Mouse (Mus musculus) liver, embryonic 14.5 days (tissue): Measurements from ENCODE around the gene Plin4. TPM values are rescaled to one million over a fixed set of nuclear protein-coding genes. Genes with fewer than 3 reads are reported as not detected.
"Not testable (repeated sequence)": the region's sequence is repeated elsewhere in the genome, so short reads cannot be mapped to it uniquely, and the experiment has no call there.

Experiments used
- ATAC-seq: fragments of 200-750 bp; cut with Nextera tagmentation; 2 replicates; pipeline ENCODE4 v1.8.0; 2017; ENCODE audit warnings: moderate number of reproducible peaks, mild to moderate bottlenecking, moderate library complexity; ENCODE audit not compliant: insufficient read depth
- DNase-seq, 3 experiments: peaks; one replicate each; pipeline ENCODE4 v3.0.0-alpha.2; 2012 to 2013; ENCODE audit warnings: low read depth in 3 of 3, low spot score in 3 of 3
- H3K27ac ChIP-seq: fragments of 300-500 bp; sonication (generic); 2 replicates; pipeline ENCODE4 v1.5.1; 2014; ENCODE audit warnings: moderate library complexity, mild to moderate bottlenecking, control low read depth, inconsistent platforms
- H3K27me3 ChIP-seq: fragments of 300-500 bp; sonication (generic); 2 replicates; pipeline ENCODE4 v1.6.1; 2014; ENCODE audit warnings: mild to moderate bottlenecking, low read length, moderate library complexity; ENCODE audit not compliant: control insufficient read depth, insufficient read depth
- H3K36me3 ChIP-seq: fragments of 300-500 bp; sonication (generic); replicated peaks from 2 replicates; pipeline ENCODE4 v1.6.1; 2014; ENCODE audit warnings: low read depth; ENCODE audit not compliant: control insufficient read depth, insufficient read depth
- H3K4me1 ChIP-seq, 2 experiments: fragments of 200-500 bp in 1 of 2; fragments of 300-500 bp in 1 of 2; sonication (generic) in 1 of 2; replicated peaks; 2 replicates each; pipeline ENCODE4 v1.6.1; 2012 to 2014; ENCODE audit warnings: antibody characterized with exemption in 1 of 2, inconsistent platforms in 1 of 2, low read length in 1 of 2; ENCODE audit not compliant: control insufficient read depth in 2 of 2, insufficient read depth in 2 of 2
- H3K4me2 ChIP-seq: fragments of 300-500 bp; sonication (generic); 2 replicates; pipeline ENCODE4 v1.6.1; 2014; ENCODE audit warnings: low read depth, mild to moderate bottlenecking, control low read depth, moderate library complexity
- H3K4me3 ChIP-seq, 2 experiments: fragments of 200-500 bp in 1 of 2; fragments of 300-500 bp in 1 of 2; sonication (generic) in 1 of 2; 2 replicates each; pipeline ENCODE4 v1.5.1; 2012 to 2014; ENCODE audit warnings: low read depth in 2 of 2, low read length in 2 of 2, mild to moderate bottlenecking in 2 of 2, control low read depth in 1 of 2, inconsistent platforms in 1 of 2, moderate library complexity in 1 of 2; ENCODE audit not compliant: insufficient read depth in 1 of 2
- H3K9ac ChIP-seq: fragments of 300-500 bp; sonication (generic); replicated peaks from 2 replicates; pipeline ENCODE4 v1.6.1; 2014; ENCODE audit warnings: mild to moderate bottlenecking, control low read depth, moderate library complexity
- H3K9me3 ChIP-seq: fragments of 300-500 bp; sonication (generic); 2 replicates; pipeline ENCODE4 v1.6.1; 2016; ENCODE audit warnings: low read length, mixed read lengths; ENCODE audit not compliant: control insufficient read depth
- CTCF ChIP-seq: IDR thresholded peaks from 2 replicates; pipeline ENCODE4 v1.5.1; 2016; ENCODE audit warnings: antibody characterized with exemption, low read depth, control low read depth
- EP300 ChIP-seq: IDR thresholded peaks from 2 replicates; pipeline ENCODE4 v1.6.1; 2016; ENCODE audit warnings: antibody characterized with exemption, low read depth
- WGBS: fragments of 180-500 bp; shearing (Covaris S2); extraction: QIAGEN DNeasy Blood & Tissue Kit; methylation state at CpG from one replicate; pipeline ENCODE4 v1.1.7; 2014; ENCODE audit not compliant: insufficient replicate concordance; 5-methylcytosine and 5-hydroxymethylcytosine counted together
- polyA plus RNA-seq, 2 experiments: library from polyadenylated mRNA; depleted of rRNA in 1 of 2; stranded (reverse) in 1 of 2; unstranded in 1 of 2; fragments of >200 nt; fragmentation: Nextera tagmentation in 1 of 2; extraction: Ambion mirVana in 1 of 2; gene quantifications; 2 replicates each; pipeline versions ENCODE4 v1.2.1 to v1.2.3; 2012 to 2014

The Plin4 gene
- polyA plus RNA-seq, 2 experiments: 0.01 to 0.03 TPM

- peaks cover 18 to 19% of the 10 kb centered on the region in 2 experiments for H3K4me1 ChIP-seq
- H3K27ac ChIP-seq: peak overlapping the region; percentile 48
- DNase-seq (no peak), ATAC-seq (no peak)
- H3K9ac ChIP-seq: peak overlapping the region; percentile 81
- TF ChIP-seq EP300 (no peak), CTCF (no peak)
- peak overlapping the region; percentile 84 for H3K4me2 ChIP-seq
- H3K9me3 ChIP-seq: no peaks in the 10 kb centered on the region
- no peaks in the 10 kb centered on the region for H3K27me3 ChIP-seq
- H3K4me3 ChIP-seq: peak overlapping the region; percentile 82 to 85
- H3K36me3 ChIP-seq: peaks cover 9% of the 10 kb centered on the region
- under 1% methylated on average over 11 of the region's 11 CpGs for WGBS
Observed at GRCm38 (mm10) chr17:56079921-56080320, 29.7 kb downstream of the Plin4 start.

- no peaks in the 10 kb centered on the region for H3K27me3 ChIP-seq
- no peaks in the 10 kb centered on the region for H3K9me3 ChIP-seq
- H3K4me2 ChIP-seq: peak within 1 kb of the TSS; percentile 84
- DNase-seq: peak; percentile 99 to 100 (median 99)
- TF ChIP-seq EP300: no peak
- TF ChIP-seq CTCF: 0 out of 2 replicates have a peak, but pooled peaks have one; percentile 3
- peaks cover 20 to 25% of the 10 kb centered on the region in 2 experiments for H3K4me1 ChIP-seq
- ATAC-seq: peak; percentile 89
- peak within 1 kb of the TSS; percentile 82 to 85 for H3K4me3 ChIP-seq
- H3K9ac ChIP-seq: peak within 1 kb of the TSS; percentile 81
- WGBS: under 1% methylated on average over 61 of the region's 61 CpGs
- H3K27ac ChIP-seq: peak within 1 kb of the TSS; percentile 48
- H3K36me3 ChIP-seq: peaks cover 9% of the 10 kb centered on the region
Observed at GRCm38 (mm10) chr17:56078880-56079795, 30.5 kb downstream of the Plin4 start, which contains the start of gene Hdgfl2. Hdgfl2 (plus strand) TSS chr17:56079634.

DNA sequence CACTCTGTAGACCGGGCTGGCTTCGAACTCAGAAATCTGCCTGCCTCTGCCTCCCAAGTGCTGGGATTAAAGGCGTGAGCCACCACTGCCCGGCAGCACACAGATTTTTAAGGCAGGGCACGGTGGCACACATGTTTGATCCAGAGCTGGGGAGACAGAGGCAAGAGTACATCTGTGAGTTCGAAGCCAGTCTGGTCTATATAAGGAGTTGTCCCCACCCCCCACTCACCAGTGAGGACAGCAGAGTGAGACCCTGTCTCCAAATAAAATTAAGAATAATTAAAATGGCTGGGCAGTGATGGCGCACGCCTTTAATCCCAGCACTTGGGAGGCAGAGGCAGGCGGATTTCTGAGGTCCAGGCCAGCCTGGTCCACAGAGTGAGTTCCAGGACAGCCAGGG, 31.2 kb downstream of the Plin4 start:
- WGBS: 57% methylated on average over 9 of the region's 9 CpGs
- not testable (repeated sequence) for DNase-seq, ATAC-seq, H3K9me3 ChIP-seq, H3K27me3 ChIP-seq, H3K9ac ChIP-seq, H3K36me3 ChIP-seq
- Histone ChIP-seq H3K4me2 (peak overlapping the region; percentile 56), H3K27ac (peak overlapping the region; percentile 37), H3K4me3 (peak overlapping the region; percentile 28 to 39), H3K4me1 (peaks cover 26 to 30% of the 10 kb centered on the region in 2 experiments)

GRCm38 (mm10) chr17:56077523-56077922, 32.1 kb downstream of the Plin4 start:
- Histone ChIP-seq H3K36me3 (peaks cover 5% of the 10 kb centered on the region), H3K4me1 (peaks cover 26 to 30% of the 10 kb centered on the region in 2 experiments), H3K9ac (no peak overlapping the region), H3K27ac (no peak overlapping the region), H3K27me3 (no peaks in the 10 kb centered on the region), H3K4me2 (no peak overlapping the region), H3K9me3 (no peaks in the 10 kb centered on the region), H3K4me3 (no peak overlapping the region)
- 75% methylated on average over 5 of the region's 5 CpGs for WGBS
- TF ChIP-seq CTCF (no peak), EP300 (no peak)
- ATAC-seq (no peak), DNase-seq (no peak)

GRCm38 (mm10) chr17:56074827-56075208, 34.8 kb downstream of the Plin4 start, which contains the start of gene Ubxn6:
Ubxn6 (minus strand) TSS chr17:56075028.
- Histone ChIP-seq H3K4me1 (peaks cover 17 to 22% of the 10 kb centered on the region in 2 experiments), H3K36me3 (peaks cover 9% of the 10 kb centered on the region; the same call in 1 of the 2 replicates), H3K9me3 (no peaks in the 10 kb centered on the region), H3K4me3 (peak within 1 kb of the TSS; percentile 70 to 87), H3K9ac (peak within 1 kb of the TSS; percentile 75), H3K27ac (peak within 1 kb of the TSS; percentile 93), H3K27me3 (no peaks in the 10 kb centered on the region), H3K4me2 (peak within 1 kb of the TSS; percentile 97)
- WGBS: 0% methylated on average over 35 of the region's 35 CpGs
- peak; percentile 27 for ATAC-seq
- peak; percentile 87 to 90 (median 90) for DNase-seq
- TF ChIP-seq CTCF (peak; percentile 70), EP300 (0 out of 2 replicates have a peak, but pooled peaks have one; percentile 29)
